Mouse (Mus musculus): ENCODE measurements around the gene Fam117a. TPM values are rescaled to one million over a fixed set of nuclear protein-coding genes. Genes with fewer than 3 reads are reported as not detected.
A peak's percentile ranks its signal among the peaks of the same experiment; 100 is the strongest.

The Fam117a gene
- polyA plus RNA-seq, 1 experiment: 15.6 TPM

- 35% methylated on average over 14 of the region's 14 CpGs for WGBS
- H3K36me3 ChIP-seq (ENCODE audit: control insufficient read depth, insufficient read depth, low read length): no peaks in the 10 kb centered on the region
- no peaks in the 10 kb centered on the region for H3K27me3 ChIP-seq (ENCODE audit: control insufficient read depth, insufficient read depth, low read length)
- H3K27ac ChIP-seq (ENCODE audit: insufficient read depth, low read depth, low read length): peak overlapping the region; percentile 13; the same call in 1 of the 2 replicates
- TF ChIP-seq CTCF (IDR thresholded peaks at IDR 0.05; ENCODE audit: extremely low read depth, insufficient read length, insufficient replicate concordance, low read depth, low read length): no peak
- no peak for TF ChIP-seq POLR2A (IDR thresholded peaks at IDR 0.05; ENCODE audit: low read depth, low read length)
- no peak overlapping the region for H3K4me3 ChIP-seq (ENCODE audit: low read depth, low read length)
- H3K4me1 ChIP-seq (ENCODE audit: control insufficient read depth, insufficient read depth, insufficient read length, low read length): peaks cover 5% of the 10 kb centered on the region
Observed at GRCm38 (mm10) chr11:95339471-95340021, 2.7 kb downstream of the Fam117a start.

- TF ChIP-seq CTCF (IDR thresholded peaks at IDR 0.05; ENCODE audit: extremely low read depth, insufficient read length, insufficient replicate concordance, low read depth, low read length): no peak
- TF ChIP-seq POLR2A (IDR thresholded peaks at IDR 0.05; ENCODE audit: low read depth, low read length): no peak
- H3K4me3 ChIP-seq (ENCODE audit: low read depth, low read length): no peak overlapping the region
- H3K27ac ChIP-seq (ENCODE audit: insufficient read depth, low read depth, low read length): no peak overlapping the region
- peaks cover 5% of the 10 kb centered on the region for H3K4me1 ChIP-seq (ENCODE audit: control insufficient read depth, insufficient read depth, insufficient read length, low read length)
- no peaks in the 10 kb centered on the region for H3K36me3 ChIP-seq (ENCODE audit: control insufficient read depth, insufficient read depth, low read length)
- WGBS: 80% methylated on average over 1 of the region's 1 CpGs
- H3K27me3 ChIP-seq (ENCODE audit: control insufficient read depth, insufficient read depth, low read length): no peaks in the 10 kb centered on the region
Observed at GRCm38 (mm10) chr11:95340259-95340658, 3.4 kb downstream of the Fam117a start.

- H3K4me3 ChIP-seq (ENCODE audit: low read depth, low read length): no peak overlapping the region
- WGBS: 68% methylated on average over 5 of the region's 5 CpGs
- TF ChIP-seq CTCF (IDR thresholded peaks at IDR 0.05; ENCODE audit: extremely low read depth, insufficient read length, insufficient replicate concordance, low read depth, low read length) (no peak), POLR2A (IDR thresholded peaks at IDR 0.05; ENCODE audit: low read depth, low read length) (no peak)
- peaks cover 5% of the 10 kb centered on the region for H3K4me1 ChIP-seq (ENCODE audit: control insufficient read depth, insufficient read depth, insufficient read length, low read length)
- no peaks in the 10 kb centered on the region for H3K36me3 ChIP-seq (ENCODE audit: control insufficient read depth, insufficient read depth, low read length)
- H3K27ac ChIP-seq (ENCODE audit: insufficient read depth, low read depth, low read length): no peak overlapping the region
- no peaks in the 10 kb centered on the region for H3K27me3 ChIP-seq (ENCODE audit: control insufficient read depth, insufficient read depth, low read length)
Observed at GRCm38 (mm10) chr11:95340664-95341063, 3.8 kb downstream of the Fam117a start.

- Histone ChIP-seq H3K27me3 (ENCODE audit: control insufficient read depth, insufficient read depth, low read length) (no peaks in the 10 kb centered on the region), H3K36me3 (ENCODE audit: control insufficient read depth, insufficient read depth, low read length) (no peaks in the 10 kb centered on the region), H3K4me3 (ENCODE audit: low read depth, low read length) (no peak overlapping the region), H3K27ac (ENCODE audit: insufficient read depth, low read depth, low read length) (no peak overlapping the region), H3K4me1 (ENCODE audit: control insufficient read depth, insufficient read depth, insufficient read length, low read length) (no peaks in the 10 kb centered on the region; the same call in 1 of the 2 replicates)
- TF ChIP-seq POLR2A (IDR thresholded peaks at IDR 0.05; ENCODE audit: low read depth, low read length) (no peak), CTCF (IDR thresholded peaks at IDR 0.05; ENCODE audit: extremely low read depth, insufficient read length, insufficient replicate concordance, low read depth, low read length) (no peak)
- WGBS: 75% methylated on average over 4 of the region's 4 CpGs
Observed at GRCm38 (mm10) chr11:95343180-95343579, 6.4 kb downstream of the Fam117a start.

- 54% methylated on average over 2 of the region's 2 CpGs for WGBS
- TF ChIP-seq CTCF (IDR thresholded peaks at IDR 0.05; ENCODE audit: extremely low read depth, insufficient read length, insufficient replicate concordance, low read depth, low read length): no peak
- no peak for TF ChIP-seq POLR2A (IDR thresholded peaks at IDR 0.05; ENCODE audit: low read depth, low read length)
Observed at GRCm38 (mm10) chr11:95344181-95344580, 7.4 kb downstream of the Fam117a start.

GRCm38 (mm10) chr11:95350289-95350688, 13.5 kb downstream of the Fam117a start:
- H3K27ac ChIP-seq (ENCODE audit: insufficient read depth, low read depth, low read length): peak overlapping the region; percentile 22; the same call in 1 of the 2 replicates
- no peak overlapping the region for H3K4me3 ChIP-seq (ENCODE audit: low read depth, low read length)
- TF ChIP-seq POLR2A (IDR thresholded peaks at IDR 0.05; ENCODE audit: low read depth, low read length) (no peak), CTCF (IDR thresholded peaks at IDR 0.05; ENCODE audit: extremely low read depth, insufficient read length, insufficient replicate concordance, low read depth, low read length) (no peak)
- H3K27me3 ChIP-seq (ENCODE audit: control insufficient read depth, insufficient read depth, low read length): no peaks in the 10 kb centered on the region
- 25% methylated on average over 6 of the region's 6 CpGs for WGBS
- H3K36me3 ChIP-seq (ENCODE audit: control insufficient read depth, insufficient read depth, low read length): peaks cover 1% of the 10 kb centered on the region; the same call in 1 of the 2 replicates
- peaks cover 11% of the 10 kb centered on the region for H3K4me1 ChIP-seq (ENCODE audit: control insufficient read depth, insufficient read depth, insufficient read length, low read length)

More at GRCm38 (mm10) chr11:95344181-95344580, 7.4 kb downstream of the Fam117a start:
- peaks cover 1% of the 10 kb centered on the region; the same call in 1 of the 2 replicates for H3K36me3 ChIP-seq (ENCODE audit: control insufficient read depth, insufficient read depth, low read length)
- H3K27ac ChIP-seq (ENCODE audit: insufficient read depth, low read depth, low read length): no peak overlapping the region
- H3K4me3 ChIP-seq (ENCODE audit: low read depth, low read length): no peak overlapping the region
- H3K4me1 ChIP-seq (ENCODE audit: control insufficient read depth, insufficient read depth, insufficient read length, low read length): no peaks in the 10 kb centered on the region
- H3K27me3 ChIP-seq (ENCODE audit: control insufficient read depth, insufficient read depth, low read length): no peaks in the 10 kb centered on the region

- Histone ChIP-seq H3K4me3 (ENCODE audit: low read depth, low read length) (no peak overlapping the region), H3K36me3 (ENCODE audit: control insufficient read depth, insufficient read depth, low read length) (peaks cover 1% of the 10 kb centered on the region; the same call in 1 of the 2 replicates), H3K27ac (ENCODE audit: insufficient read depth, low read depth, low read length) (peak overlapping the region; percentile 75), H3K27me3 (ENCODE audit: control insufficient read depth, insufficient read depth, low read length) (no peaks in the 10 kb centered on the region), H3K4me1 (ENCODE audit: control insufficient read depth, insufficient read depth, insufficient read length, low read length) (peaks cover 14% of the 10 kb centered on the region)
- no peak for TF ChIP-seq POLR2A (IDR thresholded peaks at IDR 0.05; ENCODE audit: low read depth, low read length)
- TF ChIP-seq CTCF (IDR thresholded peaks at IDR 0.05; ENCODE audit: extremely low read depth, insufficient read length, insufficient replicate concordance, low read depth, low read length): no peak
- 27% methylated on average over 3 of the region's 3 CpGs for WGBS
Observed at GRCm38 (mm10) chr11:95350960-95351359, 14.1 kb downstream of the Fam117a start.

Measured in small intestine, adult 2 months (tissue).